Mouse (Mus musculus) kidney, postnatal 0 days (tissue): Measurements from ENCODE around the gene Olfr1461. TPM values are rescaled to one million over a fixed set of nuclear protein-coding genes. Genes with fewer than 3 reads are reported as not detected.

Experiments
- ATAC-seq: fragments of 200-750 bp; cut with Nextera tagmentation; replicated peaks from 2 replicates; pipeline ENCODE4 v1.8.0; 2017; ENCODE audit warnings: low read depth, moderate number of reproducible peaks, moderate TSS enrichment, moderate library complexity; ENCODE audit not compliant: low FRiP score
- DNase-seq: peaks from one replicate; pipeline ENCODE4 v3.0.0-alpha.2; 2016; ENCODE audit warnings: low spot score
- H3K27ac ChIP-seq: fragments of 300-500 bp; sonication (generic); 2 replicates; pipeline ENCODE4 v1.5.1; 2014; ENCODE audit warnings: mild to moderate bottlenecking
- H3K27me3 ChIP-seq: fragments of 300-500 bp; sonication (generic); 2 replicates; pipeline ENCODE4 v1.6.1; 2014; ENCODE audit warnings: low read length, mixed read lengths; ENCODE audit not compliant: insufficient read depth
- H3K36me3 ChIP-seq: fragments of 300-500 bp; sonication (generic); 2 replicates; pipeline ENCODE4 v1.6.1; 2014; ENCODE audit warnings: low read length, mixed read lengths; ENCODE audit not compliant: insufficient read depth
- H3K4me1 ChIP-seq: fragments of 300-500 bp; sonication (generic); replicated peaks from 2 replicates; pipeline ENCODE4 v1.6.1; 2014; ENCODE audit warnings: antibody characterized with exemption, low read length, mixed read lengths; ENCODE audit not compliant: insufficient read depth
- H3K4me2 ChIP-seq: fragments of 300-500 bp; sonication (generic); 2 replicates; pipeline ENCODE4 v1.6.1; 2014; ENCODE audit warnings: mild to moderate bottlenecking, low read length, moderate library complexity, mixed read lengths
- H3K4me3 ChIP-seq: fragments of 300-500 bp; sonication (generic); replicated peaks from 2 replicates; pipeline ENCODE4 v1.5.1; 2014; ENCODE audit warnings: low read depth, low read length
- H3K9ac ChIP-seq: fragments of 300-500 bp; sonication (generic); 2 replicates; pipeline ENCODE4 v1.6.1; 2014; ENCODE audit warnings: low read depth, low read length
- H3K9me3 ChIP-seq: fragments of 300-500 bp; sonication (generic); replicated peaks from 2 replicates; pipeline ENCODE4 v1.6.1; 2016; ENCODE audit warnings: low read length, inconsistent platforms, mixed read lengths
- CTCF ChIP-seq: IDR thresholded peaks from 2 replicates; pipeline ENCODE4 v1.5.1; 2016; ENCODE audit warnings: antibody characterized with exemption, low read depth, mild to moderate bottlenecking, moderate library complexity
- WGBS: fragments of 180-500 bp; shearing (Covaris S2); extraction: QIAGEN DNeasy Blood & Tissue Kit; methylation state at CpG from one replicate; pipeline ENCODE4 v1.1.7; 2014; 5-methylcytosine and 5-hydroxymethylcytosine counted together
- polyA plus RNA-seq: library from polyadenylated mRNA; unstranded; fragments of >200 nt; fragmentation: Nextera tagmentation; extraction: Ambion mirVana; gene quantifications from 2 replicates; pipeline ENCODE4 v1.2.1, GENCODE M21; 2015

Olfr1461 gene
- not detected in 2 replicates for polyA plus RNA-seq

GRCm38 (mm10) chr19:13162700-13163099 is at the start of gene Olfr1461:
Gene Olfr1461, plus strand, starts transcription at chr19:13163000.
- no peak within 1 kb of the TSS for H3K27ac ChIP-seq
- no peaks in the 10 kb centered on the region for H3K27me3 ChIP-seq
- H3K36me3 ChIP-seq = no peaks in the 10 kb centered on the region
- 49% methylated on average over 1 of the region's 1 CpGs for WGBS
- no peak within 1 kb of the TSS for H3K4me3 ChIP-seq
- no peaks in the 10 kb centered on the region for H3K9me3 ChIP-seq
- DNase-seq = no peak
- ATAC-seq = no peak
- no peak within 1 kb of the TSS for H3K9ac ChIP-seq
- no peaks in the 10 kb centered on the region for H3K4me1 ChIP-seq
- H3K4me2 ChIP-seq = no peak within 1 kb of the TSS
- no peak for TF ChIP-seq CTCF

GRCm38 (mm10) chr19:13149449-13149848 is 13.4 kb upstream of the Olfr1461 start, which contains the start of gene Olfr1459:
Gene Olfr1459, minus strand, starts transcription at chr19:13149549.
- DNase-seq = no peak
- ATAC-seq = no peak
- H3K27me3 ChIP-seq = no peaks in the 10 kb centered on the region
- no peaks in the 10 kb centered on the region for H3K9me3 ChIP-seq
- H3K27ac ChIP-seq = no peak within 1 kb of the TSS
- no peak for TF ChIP-seq CTCF
- H3K9ac ChIP-seq = no peak within 1 kb of the TSS
- no peaks in the 10 kb centered on the region for H3K4me1 ChIP-seq
- H3K36me3 ChIP-seq = no peaks in the 10 kb centered on the region
- no peak within 1 kb of the TSS for H3K4me2 ChIP-seq
- H3K4me3 ChIP-seq = no peak within 1 kb of the TSS
- WGBS = 74% methylated on average over 1 of the region's 1 CpGs

DNA sequence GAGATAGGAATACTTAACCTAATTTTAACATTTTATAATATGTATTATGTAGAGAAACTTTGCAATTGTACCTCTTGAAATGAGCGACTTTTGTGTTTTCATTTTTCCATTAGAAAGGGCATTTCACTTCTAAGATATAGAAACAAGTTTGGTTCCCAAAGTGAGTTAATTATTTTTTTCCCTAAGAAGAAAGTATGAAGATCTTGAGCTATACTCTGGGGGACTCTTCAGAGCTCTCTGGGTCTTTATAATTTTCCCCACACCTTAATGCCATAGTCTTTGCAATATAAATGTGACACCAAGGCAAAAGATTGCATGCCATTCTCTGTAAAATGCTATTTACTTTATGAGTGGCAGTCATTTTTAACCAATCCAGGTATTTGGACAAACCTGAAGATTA is 22.6 kb downstream of the Olfr1461 start, which contains the start of gene Olfr1462:
Gene Olfr1462, plus strand, starts transcription at position 301 of the 400 bp plus-strand sequence.
- ATAC-seq (no peak), DNase-seq (no peak)
- no peak within 1 kb of the TSS for H3K4me3 ChIP-seq
- no peak within 1 kb of the TSS for H3K27ac ChIP-seq
- no peaks in the 10 kb centered on the region for H3K27me3 ChIP-seq
- no peaks in the 10 kb centered on the region for H3K36me3 ChIP-seq
- no peak for TF ChIP-seq CTCF
- H3K4me1 ChIP-seq = no peaks in the 10 kb centered on the region
- H3K4me2 ChIP-seq = no peak within 1 kb of the TSS
- 84% methylated on average over 1 of the region's 1 CpGs for WGBS
- H3K9me3 ChIP-seq = no peaks in the 10 kb centered on the region
- no peak within 1 kb of the TSS for H3K9ac ChIP-seq

Other genes starting within 250 kb of the Olfr1461 start
- gene Olfr1448, start 238.6 kb upstream of the Olfr1461 start, polyA plus RNA-seq = not detected in 2 replicates
- not detected in 2 replicates for gene Olfr1449, start 232.2 kb upstream of the Olfr1461 start, polyA plus RNA-seq
- gene Olfr1450, start 212.7 kb upstream of the Olfr1461 start, polyA plus RNA-seq = not detected in 2 replicates
- not detected in 2 replicates for gene Olfr1451, start 168.0 kb upstream of the Olfr1461 start, polyA plus RNA-seq
- gene Olfr1453, start 134.7 kb upstream of the Olfr1461 start, polyA plus RNA-seq = not detected in 2 replicates
- not detected in 2 replicates for gene Olfr1454, start 102.4 kb upstream of the Olfr1461 start, polyA plus RNA-seq
- gene Olfr1457, start 65.1 kb upstream of the Olfr1461 start, polyA plus RNA-seq = not detected in 2 replicates
- gene Olfr1458, start 56.2 kb upstream of the Olfr1461 start, polyA plus RNA-seq = not detected in 2 replicates
- gene Olfr1459, start 13.5 kb upstream of the Olfr1461 start, polyA plus RNA-seq = not detected in 2 replicates
- not detected in 2 replicates for gene Olfr1462, start 22.7 kb downstream of the Olfr1461 start, polyA plus RNA-seq
- gene Olfr1463, start 68.3 kb downstream of the Olfr1461 start, polyA plus RNA-seq = not detected in 2 replicates
- not detected in 2 replicates for gene Olfr1465, start 152.5 kb downstream of the Olfr1461 start, polyA plus RNA-seq
- not detected in 2 replicates for gene Olfr1466, start 175.9 kb downstream of the Olfr1461 start, polyA plus RNA-seq
- gene Olfr1467, start 199.2 kb downstream of the Olfr1461 start, polyA plus RNA-seq = not detected in 2 replicates
- gene Olfr1469, start 244.8 kb downstream of the Olfr1461 start, polyA plus RNA-seq = not detected in 2 replicates